Mouse (Mus musculus) urinary bladder, postnatal 4 days (tissue): ENCODE results near the gene Sin3a.

Experiments used
- DNase-seq, 2 experiments: peaks; one replicate each; pipeline ENCODE4 v3.0.0; 2021 to 2022; ENCODE audit warnings: low spot score in 2 of 2

The Sin3a gene

GRCm38 (mm10) chr9:57166173-57166572 lies 94.3 kb downstream of the Sin3a start:
- DNase-seq, result no peak

- DNase-seq, result no peak
These were observed 96.6 kb downstream of the Sin3a start for GRCm38 (mm10) chr9:57168411-57168810.
